Mouse (Mus musculus) bone marrow macrophage, adult 2 months (primary cell): ENCODE measurements around the gene Tbxas1. TPM values are rescaled to one million over a fixed set of nuclear protein-coding genes. Genes with fewer than 3 reads are reported as not detected.

Experiments
- H3K27ac ChIP-seq: 2 replicates; pipeline ENCODE4 v1.5.1; 2012; ENCODE audit warnings: low read depth, low read length; ENCODE audit not compliant: insufficient read depth
- H3K4me1 ChIP-seq: 2 replicates; pipeline ENCODE4 v1.6.1; 2012; ENCODE audit warnings: low read length; ENCODE audit not compliant: control insufficient read depth, insufficient read depth
- H3K4me3 ChIP-seq: 2 replicates; pipeline ENCODE4 v1.5.1; 2012; ENCODE audit warnings: mild to moderate bottlenecking, low read length, moderate library complexity; ENCODE audit not compliant: insufficient read depth
- CTCF ChIP-seq: IDR thresholded peaks from 2 replicates; pipeline ENCODE4 v1.5.1; 2012; ENCODE audit warnings: low read depth, mild to moderate bottlenecking, low read length, moderate library complexity
- POLR2A ChIP-seq: IDR thresholded peaks from 2 replicates; pipeline ENCODE4 v1.6.1; 2012; ENCODE audit warnings: mild to moderate bottlenecking, low read depth, low read length, borderline replicate concordance
- polyA plus RNA-seq: library from polyadenylated mRNA; stranded (reverse); fragments of >200 nt; gene quantifications from 2 replicates; pipeline ENCODE4 v1.2.4, GENCODE M21; 2012; ENCODE audit not compliant: missing spikeins, insufficient read depth, insufficient read length

Tbxas1 gene
- polyA plus RNA-seq, 1 experiment: 115 TPM

DNA sequence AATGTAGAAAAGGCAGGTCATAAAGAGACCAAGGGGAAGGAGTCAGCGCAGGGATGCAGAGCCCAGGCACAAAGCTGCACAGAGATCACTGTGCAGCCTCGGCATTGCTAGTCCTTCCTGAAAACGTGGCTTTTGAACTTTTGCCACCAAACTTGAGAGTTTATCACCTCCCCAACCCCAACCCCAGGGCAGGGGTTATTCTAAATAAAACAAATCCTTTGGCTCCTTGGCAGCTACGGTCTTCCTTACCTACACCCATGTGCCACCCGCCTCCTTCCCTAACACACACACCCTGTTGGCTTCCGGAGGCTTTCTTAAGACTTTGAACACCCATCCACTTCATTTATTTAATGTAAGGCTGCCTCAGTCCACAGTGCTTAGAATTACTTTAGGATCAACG, 127.9 kb downstream of the Tbxas1 start:
- TF ChIP-seq POLR2A (no peak), CTCF (no peak)
- Histone ChIP-seq H3K4me1 (peaks cover 38% of the 10 kb centered on the region), H3K4me3 (no peak overlapping the region), H3K27ac (peak overlapping the region; percentile 86)

DNA sequence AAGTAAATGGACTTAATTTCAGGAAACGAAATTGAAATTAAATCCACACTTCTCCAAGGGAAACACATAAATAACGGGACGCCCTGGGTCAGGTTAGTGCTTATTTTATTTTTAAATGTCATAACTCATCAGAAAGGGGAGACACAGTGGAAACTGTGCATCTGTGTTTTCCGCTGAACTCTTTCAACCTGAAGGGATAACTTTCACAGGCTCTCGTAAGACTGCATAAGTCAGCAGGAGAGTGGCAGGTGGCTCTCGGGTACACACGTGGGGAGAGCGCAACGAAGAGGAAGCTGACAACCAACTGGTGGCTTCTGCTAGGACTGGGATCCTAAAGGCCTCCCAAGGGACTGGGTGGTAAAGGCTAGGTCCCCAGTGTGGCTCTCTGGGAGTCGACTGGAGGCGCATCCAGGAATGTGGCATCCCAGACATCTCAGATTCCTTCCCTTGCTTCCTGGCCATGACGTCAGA, 128.8 kb downstream of the Tbxas1 start:
- Histone ChIP-seq H3K27ac (peak overlapping the region; percentile 86), H3K4me3 (peak overlapping the region; percentile 58), H3K4me1 (peaks cover 39% of the 10 kb centered on the region)
- TF ChIP-seq POLR2A: no peak
- TF ChIP-seq CTCF: no peak

DNA sequence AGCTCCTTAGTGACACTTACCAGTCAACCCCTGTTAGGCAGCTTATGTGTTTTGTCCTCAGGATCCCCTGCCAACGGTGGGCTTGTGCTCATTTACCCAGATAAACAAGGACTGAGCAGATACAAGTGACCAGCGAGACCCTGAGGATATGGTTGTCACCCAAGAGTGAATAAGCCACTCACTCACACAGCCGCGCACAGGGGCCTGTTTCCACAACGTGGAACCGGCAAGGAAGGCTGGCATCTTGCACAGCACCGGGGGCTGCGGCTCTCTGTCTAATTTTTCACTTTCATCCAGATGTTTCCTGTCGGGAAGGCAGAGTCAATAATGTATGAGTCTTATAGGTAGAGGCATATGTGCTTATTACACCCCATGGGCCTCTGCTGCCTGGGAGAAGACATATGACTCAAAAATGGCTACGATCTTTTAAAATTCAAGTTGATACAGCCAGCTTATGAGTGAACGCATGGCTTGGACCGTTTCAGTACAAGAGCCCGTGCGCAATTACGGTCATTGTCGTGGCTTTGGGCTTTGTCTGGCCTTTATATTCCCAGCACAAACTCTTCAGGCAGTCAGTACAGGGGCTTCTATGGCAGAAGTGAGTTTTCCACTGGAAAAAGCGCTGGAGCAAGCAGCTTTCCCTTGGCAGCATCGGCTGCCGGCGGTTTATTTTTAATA, 130.2 kb downstream of the Tbxas1 start:
- Histone ChIP-seq H3K27ac (no peak overlapping the region), H3K4me1 (peaks cover 39% of the 10 kb centered on the region), H3K4me3 (no peak overlapping the region)
- TF ChIP-seq CTCF (no peak), POLR2A (no peak)

DNA sequence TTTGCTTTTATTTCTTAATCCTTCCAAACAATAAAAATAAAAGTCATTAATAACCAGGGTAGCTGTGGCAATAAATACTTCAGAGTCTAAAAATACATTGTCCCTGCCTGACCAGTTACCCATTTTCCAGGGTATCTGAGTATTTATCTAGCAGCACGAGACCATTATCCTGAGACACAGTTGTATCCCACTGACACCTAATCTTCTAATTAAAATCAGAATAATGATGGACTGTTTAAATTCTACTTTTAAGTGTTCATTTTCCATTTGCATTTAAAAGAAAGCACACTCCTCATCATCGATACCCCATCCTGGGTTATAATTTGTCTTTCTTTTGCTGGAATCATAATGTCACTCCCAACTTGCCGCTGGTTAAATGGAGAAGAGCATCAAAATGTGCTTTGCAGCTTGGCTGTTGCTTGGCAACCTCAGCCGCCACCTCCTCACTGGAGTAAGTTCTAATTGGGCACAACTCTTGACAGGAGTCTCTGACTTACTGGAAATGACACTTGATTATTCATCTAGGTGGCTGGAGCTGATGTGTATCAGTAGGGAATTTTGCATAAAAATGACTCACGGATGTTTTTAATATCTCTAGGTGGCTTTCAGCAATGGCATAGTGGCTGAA, 130.9 kb downstream of the Tbxas1 start:
- no peak overlapping the region for H3K4me3 ChIP-seq
- no peak overlapping the region for H3K27ac ChIP-seq
- TF ChIP-seq CTCF (no peak), POLR2A (no peak)
- peaks cover 39% of the 10 kb centered on the region for H3K4me1 ChIP-seq

DNA sequence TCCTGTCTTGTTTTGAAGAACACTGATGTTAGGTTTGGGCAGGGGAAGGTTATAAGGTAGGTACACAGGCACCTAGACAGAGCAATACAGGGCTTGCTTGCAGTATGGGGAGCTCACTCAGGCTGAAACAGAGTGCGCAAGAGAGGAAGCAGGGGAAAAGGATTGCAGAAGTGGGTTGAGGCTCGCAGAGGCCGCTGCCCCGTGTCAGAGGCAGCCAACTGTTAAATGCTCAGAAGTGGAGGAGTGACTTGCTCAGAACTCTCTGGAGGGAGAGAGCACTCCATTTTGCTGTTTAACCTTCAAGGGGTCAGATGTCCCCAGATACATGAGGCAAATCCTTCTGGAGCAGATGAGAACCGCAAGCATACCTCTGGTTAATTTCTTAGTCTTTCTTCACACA, 132.0 kb downstream of the Tbxas1 start:
- TF ChIP-seq POLR2A (no peak), CTCF (no peak)
- Histone ChIP-seq H3K27ac (peak overlapping the region; percentile 56), H3K4me3 (no peak overlapping the region), H3K4me1 (peaks cover 38% of the 10 kb centered on the region)

DNA sequence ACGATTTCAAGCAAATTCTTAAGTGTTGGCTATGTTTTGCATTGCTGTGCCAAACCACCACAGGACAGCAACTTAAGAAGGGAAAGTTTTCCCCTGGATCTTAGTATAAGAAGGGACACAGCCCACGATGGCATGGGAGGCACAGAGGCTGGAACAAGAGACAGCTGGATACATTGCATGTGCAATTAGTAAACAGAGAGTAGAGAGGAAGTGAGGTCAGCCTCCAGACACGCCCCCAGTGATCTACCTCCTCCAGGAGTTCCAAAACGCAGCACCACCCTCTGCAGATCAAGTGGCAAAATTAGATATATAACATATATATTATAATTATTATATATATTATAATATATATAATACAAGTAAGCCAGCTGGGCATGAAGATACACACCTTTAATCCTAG, 132.9 kb downstream of the Tbxas1 start:
- TF ChIP-seq CTCF: no peak
- TF ChIP-seq POLR2A: no peak
- Histone ChIP-seq H3K4me3 (no peak overlapping the region), H3K4me1 (peaks cover 31% of the 10 kb centered on the region), H3K27ac (no peak overlapping the region)

DNA sequence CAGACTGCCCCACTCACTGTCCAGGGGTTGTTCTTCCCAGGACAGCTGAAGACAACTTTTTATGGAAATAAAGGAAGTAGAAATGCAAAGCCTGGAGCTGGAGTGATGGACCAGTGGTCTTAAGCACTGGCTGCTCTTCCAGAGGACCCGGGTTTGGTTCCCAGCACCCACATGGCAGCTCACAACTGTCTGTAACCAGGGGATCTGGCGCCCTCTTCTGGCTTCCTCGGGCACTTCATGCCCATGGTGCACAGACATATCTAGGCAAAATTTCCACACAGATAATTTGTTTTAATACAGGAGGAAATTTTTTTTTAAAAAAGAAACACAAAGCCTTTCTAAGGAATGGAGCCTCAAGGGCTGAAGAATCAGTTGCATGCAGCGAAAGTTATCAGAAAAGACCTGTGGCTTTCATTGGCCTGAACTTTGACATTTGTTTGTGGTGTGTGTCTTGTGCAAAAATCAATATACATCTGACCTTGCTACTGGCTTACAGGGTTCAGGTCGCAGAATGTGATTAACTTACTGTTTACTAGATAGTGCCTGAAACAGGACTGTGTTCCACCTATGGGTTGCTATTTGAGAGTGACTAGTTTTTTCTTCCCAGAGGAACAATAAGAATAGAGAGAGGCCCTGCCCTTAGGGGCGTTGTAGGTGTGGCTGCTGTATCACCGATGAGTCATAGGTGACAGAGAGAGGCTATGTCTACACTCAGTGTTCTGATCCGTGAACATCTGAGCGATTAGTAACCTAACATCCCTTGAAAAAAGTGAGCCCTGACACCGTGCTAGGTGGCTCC, 138.0 kb downstream of the Tbxas1 start:
- H3K27ac ChIP-seq: no peak overlapping the region

DNA sequence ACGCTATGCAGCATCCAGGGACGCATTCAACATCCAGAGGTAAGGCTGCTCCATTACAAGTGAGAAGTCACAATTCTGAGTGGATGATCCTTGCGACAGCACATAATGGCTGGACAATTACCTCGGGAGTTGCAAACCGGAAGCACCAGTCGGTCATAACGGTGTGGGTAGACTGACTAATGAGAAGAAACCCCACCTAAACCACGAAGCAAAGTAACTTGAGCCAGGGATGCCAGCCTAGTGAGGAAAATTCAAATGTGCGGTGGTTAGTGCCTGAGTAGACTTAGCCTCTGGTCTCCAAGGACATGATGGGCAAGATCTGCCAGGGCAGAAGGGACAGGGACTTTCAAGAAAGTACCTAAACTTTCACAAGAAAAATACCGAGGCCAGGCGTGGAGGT, 142.7 kb downstream of the Tbxas1 start:
- Histone ChIP-seq H3K27ac (no peak overlapping the region), H3K4me3 (no peak overlapping the region), H3K4me1 (no peaks in the 10 kb centered on the region)
- TF ChIP-seq CTCF (no peak), POLR2A (no peak)

More for the DNA sequence above, 138.0 kb downstream of the Tbxas1 start:
- TF ChIP-seq CTCF (peak; percentile 9; the same call in 1 of the 2 replicates), POLR2A (no peak)
- no peaks in the 10 kb centered on the region for H3K4me1 ChIP-seq
- H3K4me3 ChIP-seq: no peak overlapping the region

DNA sequence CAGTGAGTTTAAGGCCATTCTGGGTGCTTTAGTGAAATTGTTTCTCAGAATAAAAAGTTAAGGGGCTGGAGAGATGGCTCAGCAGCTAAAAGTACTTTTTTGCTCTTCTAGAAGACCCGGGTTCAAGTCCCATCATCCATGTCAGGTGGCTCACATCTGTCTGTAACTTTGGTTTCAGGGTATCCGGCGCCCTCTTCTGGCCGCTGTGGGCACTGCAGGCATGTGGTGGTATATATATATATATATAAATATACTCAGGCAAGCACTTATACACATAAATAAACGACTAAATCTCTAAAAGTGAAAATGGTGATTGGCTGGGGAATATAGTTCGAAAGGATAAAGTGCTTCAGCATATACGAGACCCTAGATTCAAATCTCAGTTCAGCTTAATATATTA, 143.6 kb downstream of the Tbxas1 start:
- no peak overlapping the region for H3K4me3 ChIP-seq
- no peaks in the 10 kb centered on the region for H3K4me1 ChIP-seq
- TF ChIP-seq CTCF: peak; percentile 78
- TF ChIP-seq POLR2A: no peak
- H3K27ac ChIP-seq: no peak overlapping the region
